Mouse (Mus musculus) lung, postnatal 25 days (tissue): Measurements from ENCODE around the gene Olfr1226.
"Not testable (repeated sequence)": the region's sequence is repeated elsewhere in the genome, so short reads cannot be mapped to it uniquely, and the experiment has no call there.

Source experiments
- DNase-seq: peaks from one replicate; pipeline ENCODE4 v3.0.0; 2022; ENCODE audit warnings: low spot score

Gene Olfr1226

DNA sequence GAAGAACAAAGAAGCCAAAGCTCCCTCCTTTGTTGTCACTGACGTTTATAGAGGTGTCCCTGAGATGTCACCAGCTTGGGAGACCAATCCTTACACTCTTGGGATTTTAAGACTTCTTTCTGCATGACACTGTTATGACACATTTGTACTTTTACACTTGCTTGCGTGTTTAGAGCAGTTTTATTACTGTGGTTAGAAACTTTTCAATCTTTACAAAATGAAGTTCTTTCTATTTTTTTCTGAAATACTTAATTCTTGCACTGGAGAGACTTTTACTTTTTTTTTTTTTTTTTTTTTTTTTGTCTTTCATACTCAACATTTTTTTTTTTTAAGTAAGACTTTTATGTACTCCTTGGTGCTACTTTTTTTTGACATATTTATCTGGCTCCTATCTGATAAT lies at the start of gene Olfr1226:
Olfr1226 (minus strand) TSS at position 101 of the 400 bp plus-strand sequence.
- DNase-seq: no peak

DNA sequence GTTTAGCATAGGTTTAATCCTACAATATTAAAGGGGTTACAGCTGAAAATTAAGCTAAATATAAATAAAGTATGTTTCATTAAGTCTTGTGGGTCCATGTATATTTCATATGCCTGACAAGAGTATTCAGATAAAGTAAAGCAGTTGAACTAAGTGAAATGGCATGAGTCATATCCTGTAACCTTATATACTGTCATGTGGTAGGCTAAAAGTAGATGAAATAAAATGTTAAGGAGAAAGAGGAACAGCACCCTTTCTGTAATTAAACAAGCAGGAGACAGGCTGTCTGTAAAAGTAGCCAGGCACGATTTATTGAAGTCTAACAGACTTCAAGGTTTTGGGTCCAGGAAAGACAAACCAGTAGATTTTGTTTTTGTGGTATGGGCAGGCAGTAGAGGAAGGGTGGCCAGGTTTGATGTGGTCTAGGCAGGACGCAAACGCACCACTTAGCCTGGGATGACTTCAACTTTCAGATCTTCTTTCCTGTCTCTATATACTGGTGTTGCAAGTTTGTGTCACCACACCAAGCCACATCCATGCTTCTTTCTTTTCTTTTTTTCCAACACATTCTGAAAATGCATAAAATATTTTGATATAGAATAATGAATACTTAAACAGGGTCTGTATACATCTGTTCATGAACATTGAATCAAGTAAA lies 3.4 kb downstream of the Olfr1226 start:
- no peak for DNase-seq

DNA sequence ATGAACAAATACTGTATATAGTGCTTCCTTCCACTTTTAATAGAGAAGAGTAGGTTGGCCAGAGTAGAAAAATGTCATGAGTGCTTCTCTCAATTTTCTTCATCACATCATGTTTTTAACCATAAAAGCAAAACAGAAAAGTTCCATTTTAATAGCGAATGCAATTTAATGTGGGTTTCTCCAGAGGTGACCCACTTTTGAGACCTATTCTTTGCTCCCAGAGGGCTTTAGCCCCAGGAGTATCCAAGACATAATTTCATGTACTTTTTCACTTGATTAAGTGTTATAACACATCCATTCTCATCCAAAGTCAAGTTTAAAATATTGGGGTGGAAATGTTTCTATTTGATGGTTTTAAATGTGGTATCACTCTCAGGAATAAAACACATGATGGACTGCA lies 25.3 kb downstream of the Olfr1226 start, which contains the start of gene Olfr1225:
Olfr1225 (minus strand) TSS at position 101 of the 400 bp plus-strand sequence.
- no peak for DNase-seq

DNA sequence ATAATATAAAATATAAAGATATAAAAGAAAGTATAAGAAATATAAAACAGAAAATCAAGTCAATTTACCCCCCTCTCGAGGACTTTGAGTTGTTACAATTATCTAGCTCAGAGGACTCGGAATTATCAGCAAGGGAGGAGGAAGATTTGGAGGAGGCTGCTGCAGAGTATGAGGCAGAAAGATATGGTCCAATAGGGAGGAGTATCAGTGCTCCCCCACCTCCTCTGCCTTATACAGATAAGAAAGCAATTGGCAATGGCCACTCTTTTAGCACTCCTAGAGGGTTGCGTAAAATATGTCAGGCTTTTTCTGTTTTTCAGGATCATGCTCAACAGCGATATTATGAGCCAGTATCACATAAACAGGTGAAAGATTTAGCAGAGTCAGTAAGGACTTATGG lies 35.1 kb downstream of the Olfr1226 start:
- not testable (repeated sequence) for DNase-seq

DNA sequence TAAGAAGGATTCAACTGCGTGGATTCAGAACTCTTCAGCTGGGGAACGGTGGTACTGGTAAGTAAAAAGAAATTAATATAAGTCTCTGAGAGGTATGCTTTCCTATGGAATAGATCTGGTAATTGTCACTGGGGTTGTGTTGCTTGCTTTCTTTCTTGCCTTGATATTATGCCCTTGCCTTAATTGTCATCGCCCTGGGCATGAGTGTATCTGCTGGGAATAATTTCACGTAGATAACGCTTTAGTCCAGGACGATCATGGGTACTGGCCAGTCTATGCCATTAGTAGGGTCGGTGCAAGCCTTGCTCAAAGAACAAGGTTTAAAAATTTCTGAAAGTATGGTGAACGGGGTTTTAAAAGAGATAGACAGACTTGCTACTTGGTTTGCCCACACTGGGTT lies 35.9 kb downstream of the Olfr1226 start, which contains the start of gene Olfr1224-ps1:
Olfr1224-ps1 (minus strand) TSS at position 101 of the 400 bp plus-strand sequence.
- not testable (repeated sequence) for DNase-seq

DNA sequence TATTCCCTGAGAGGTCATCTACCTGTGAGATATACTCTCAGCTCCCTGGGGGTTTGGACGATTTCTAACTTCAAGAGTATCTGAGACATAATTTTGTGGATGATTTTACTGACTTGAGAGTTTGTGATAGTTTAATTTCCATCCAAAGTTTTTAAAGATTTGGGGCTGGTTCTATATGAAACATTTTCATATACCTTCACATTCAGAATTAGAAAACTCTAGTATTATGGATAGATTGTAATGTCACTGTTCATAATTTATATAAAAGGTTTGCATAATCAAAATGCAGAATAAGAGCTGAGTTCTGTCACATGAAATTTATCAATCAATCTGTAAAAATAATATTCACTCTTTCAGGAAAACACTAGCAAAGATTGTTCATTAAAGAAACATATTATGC lies 48.4 kb downstream of the Olfr1226 start, which contains the start of gene Olfr1223:
Olfr1223 (minus strand) TSS at position 101 of the 400 bp plus-strand sequence.
- DNase-seq: no peak
